Mouse (Mus musculus) brain, embryonic 14.5 days (tissue): ENCODE results near the gene Myo3a.

ENCODE experiments used
- CTCF ChIP-seq: fragments of 200-500 bp; IDR thresholded peaks from 2 replicates; pipeline ENCODE4 v1.5.1; 2012; ENCODE audit warnings: inconsistent platforms, mild to moderate bottlenecking, moderate library complexity, borderline replicate concordance; ENCODE audit not compliant: insufficient read depth, insufficient read length; ENCODE audit errors: extremely low read depth
- POLR2A ChIP-seq: fragments of 200-500 bp; IDR thresholded peaks from 2 replicates; pipeline ENCODE4 v1.6.1; 2012; ENCODE audit warnings: mild to moderate bottlenecking, inconsistent platforms, borderline replicate concordance; ENCODE audit not compliant: poor library complexity, insufficient read depth, insufficient read length, severe bottlenecking; ENCODE audit errors: extremely low read depth

DNA sequence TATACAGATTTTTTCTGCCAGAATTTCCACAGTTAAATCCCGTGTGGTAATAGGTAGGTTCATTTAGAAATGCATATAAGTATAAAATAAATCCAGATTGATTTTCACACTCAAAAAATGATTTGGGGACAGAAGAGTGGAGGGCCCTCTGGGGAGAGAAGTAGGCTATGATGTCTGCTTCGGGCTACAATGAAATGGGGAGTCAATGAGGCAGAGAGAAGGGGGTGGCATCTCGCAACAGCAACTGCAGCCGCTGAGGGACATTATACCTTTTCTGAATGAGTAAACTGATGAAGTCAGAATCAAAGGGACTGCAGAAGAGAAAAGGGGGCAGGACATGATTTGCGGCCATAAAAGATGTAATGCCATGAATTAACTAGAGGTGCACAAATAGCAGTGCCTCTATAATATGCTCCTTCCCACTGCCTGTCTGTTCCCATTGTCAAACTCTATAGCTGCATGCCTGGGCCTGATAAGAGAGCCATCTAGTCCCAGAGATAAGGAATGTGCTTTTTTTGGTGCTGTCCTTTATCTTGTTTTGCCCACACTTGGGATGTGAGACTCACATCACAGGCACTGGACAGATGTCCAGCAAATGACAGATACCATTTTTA, 400.6 kb downstream of the Myo3a start:
- TF ChIP-seq CTCF, result no peak
- TF ChIP-seq POLR2A, result no peak
